Mouse (Mus musculus) frontal cortex, postnatal 14 days (tissue): Measurements from ENCODE around the gene Clic4.
"Not testable (repeated sequence)": the region's sequence is repeated elsewhere in the genome, so short reads cannot be mapped to it uniquely, and the experiment has no call there.

Experiments used
- DNase-seq, 2 experiments: peaks; one replicate each; pipeline ENCODE4 v3.0.0; 2022; ENCODE audit warnings: low spot score in 2 of 2

Clic4 gene

DNA sequence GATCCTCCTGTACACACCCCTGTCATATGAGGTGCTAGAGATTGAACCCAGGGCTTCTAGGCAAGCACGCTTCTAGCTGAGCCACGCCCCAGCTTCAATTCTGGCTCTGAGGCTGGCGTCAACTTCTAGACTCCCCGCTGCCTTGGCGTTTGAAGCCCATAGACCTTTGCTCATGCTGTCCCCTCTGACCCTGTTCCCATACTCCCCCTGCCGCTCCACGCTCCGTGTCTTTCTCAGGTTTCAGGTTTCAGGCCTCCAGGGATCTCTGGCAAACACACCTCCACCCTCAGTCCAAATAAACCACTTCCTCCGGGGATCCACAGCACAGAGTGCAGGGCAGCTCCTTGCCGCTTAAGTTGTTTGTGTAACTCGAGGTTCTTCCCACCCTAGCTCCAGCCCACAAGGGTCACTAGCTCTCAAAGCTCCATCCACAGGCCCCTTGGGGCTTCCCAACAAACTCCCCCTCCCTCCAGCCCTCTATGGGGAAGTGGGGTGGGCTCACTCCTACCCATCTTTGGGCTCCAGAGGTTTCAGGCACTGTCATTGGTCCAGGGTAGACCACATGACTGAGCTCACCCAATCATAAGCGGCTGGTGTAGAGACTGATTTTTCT, 20.0 kb upstream of the Clic4 start:
- DNase-seq = no peak

DNA sequence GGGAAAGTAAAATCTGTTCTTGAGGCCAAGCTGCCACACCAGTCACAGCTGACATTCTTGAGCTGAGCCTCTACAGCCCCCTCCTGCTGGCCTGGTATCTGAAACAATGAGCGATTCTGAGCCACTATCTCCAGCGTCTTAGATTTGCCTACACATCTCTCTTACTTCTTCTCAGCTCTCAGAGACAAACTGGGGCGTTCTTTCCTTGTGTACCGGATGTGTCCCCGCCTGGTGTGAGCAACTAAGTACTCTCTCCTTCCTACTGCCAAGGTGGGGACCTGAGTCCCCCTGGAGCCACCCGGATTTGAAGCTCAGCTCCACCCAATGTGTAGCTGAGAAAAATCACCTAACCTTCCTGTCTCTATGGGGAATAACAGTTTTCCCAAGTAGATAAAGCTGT, 19.2 kb upstream of the Clic4 start:
- DNase-seq = no peak

DNA sequence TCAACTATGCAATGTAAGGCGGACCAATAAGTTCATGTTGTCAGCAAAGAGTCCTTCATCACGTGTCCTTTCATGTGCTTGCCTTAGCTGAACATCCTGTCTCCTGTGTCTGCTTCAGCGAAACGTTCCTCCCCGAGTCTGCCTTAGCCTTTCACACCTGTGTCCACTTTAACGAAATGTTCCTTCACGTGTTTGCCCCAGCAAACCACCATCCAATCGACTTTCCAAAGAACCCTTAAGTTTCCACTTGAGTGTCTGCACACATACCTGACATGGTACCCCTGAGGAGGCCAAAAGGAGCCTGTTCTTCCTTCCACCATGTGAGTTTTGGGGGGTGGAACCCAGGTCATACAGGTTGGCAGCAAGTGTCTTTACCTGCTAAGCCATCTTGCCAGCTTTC, 18.6 kb upstream of the Clic4 start:
- DNase-seq = no peak

DNA sequence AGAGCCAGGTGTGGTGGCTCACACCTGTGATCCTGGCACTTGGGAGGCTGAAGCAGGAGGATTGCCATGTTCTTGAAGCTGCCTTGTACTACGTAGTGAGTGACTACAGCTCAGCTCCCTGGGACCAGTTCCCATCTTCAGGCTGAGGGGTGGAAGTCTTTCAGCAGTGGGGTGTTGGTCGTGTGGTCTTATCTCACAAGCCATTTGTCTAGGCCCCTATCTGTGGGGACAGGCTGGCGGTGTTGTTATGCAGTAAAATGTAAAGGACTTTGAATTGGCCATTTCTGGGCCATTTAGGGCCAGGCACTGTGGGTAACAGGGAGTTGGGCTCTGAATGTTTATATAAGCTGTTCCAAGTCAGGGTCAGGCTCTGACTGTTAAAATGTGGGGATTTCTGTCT, 15.4 kb upstream of the Clic4 start:
- no peak for DNase-seq

DNA sequence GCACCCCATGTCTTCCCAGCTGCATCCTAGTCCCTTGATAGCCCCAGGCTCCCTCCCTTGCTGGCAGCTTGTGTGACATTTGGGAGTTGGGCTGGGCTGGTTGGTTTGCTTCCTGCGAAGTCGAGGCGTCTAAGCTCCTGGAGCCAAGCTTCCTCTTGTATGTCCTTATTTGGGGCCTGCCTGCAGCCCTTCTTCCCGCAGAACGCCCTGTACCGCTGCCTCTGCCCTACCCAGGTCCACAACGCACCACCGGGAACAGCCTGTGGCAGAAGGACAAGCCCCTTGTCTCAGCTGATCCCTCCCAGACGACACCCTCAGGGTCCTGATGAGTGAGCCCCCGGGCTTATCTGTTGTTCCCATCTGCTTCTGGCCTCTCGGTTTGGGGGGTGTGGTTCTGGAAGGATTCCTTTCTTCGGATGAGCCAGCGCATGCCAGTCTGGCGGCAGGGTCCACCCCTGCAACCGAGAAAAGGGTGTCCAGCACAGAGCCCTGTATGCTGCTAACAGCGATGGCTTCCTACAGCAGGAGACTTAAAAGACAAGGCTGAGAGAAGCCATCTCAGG, 14.3 kb upstream of the Clic4 start:
- DNase-seq = no peak

DNA sequence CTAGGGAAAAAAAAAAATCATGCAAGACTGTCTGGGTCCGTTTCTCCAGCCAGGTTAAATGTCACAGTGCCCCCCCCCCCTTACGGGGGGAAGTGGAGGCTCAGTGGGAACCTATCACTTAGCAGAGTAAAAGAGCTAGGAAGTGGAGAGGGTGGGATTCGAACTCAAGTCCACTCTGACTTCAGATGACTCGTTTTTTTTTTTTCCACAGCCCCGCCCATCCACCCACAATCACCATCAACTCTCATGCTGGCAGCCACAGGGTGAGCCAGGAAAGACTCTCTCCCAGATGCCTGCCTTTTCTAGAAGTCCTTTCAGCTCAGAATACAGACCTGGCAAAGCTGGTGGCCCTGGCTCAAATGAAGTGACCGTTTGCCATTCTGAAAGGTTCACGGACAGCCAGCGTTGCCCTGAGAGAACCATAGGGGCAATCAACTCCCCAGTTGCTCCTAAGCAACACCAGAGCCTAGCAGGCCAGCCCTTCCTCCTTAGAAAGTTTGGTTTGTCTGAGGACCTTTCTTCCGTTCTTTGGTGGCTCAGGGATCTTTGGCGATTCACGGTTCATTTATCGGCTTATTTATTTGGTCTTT, 13.5 kb upstream of the Clic4 start:
- no peak for DNase-seq

DNA sequence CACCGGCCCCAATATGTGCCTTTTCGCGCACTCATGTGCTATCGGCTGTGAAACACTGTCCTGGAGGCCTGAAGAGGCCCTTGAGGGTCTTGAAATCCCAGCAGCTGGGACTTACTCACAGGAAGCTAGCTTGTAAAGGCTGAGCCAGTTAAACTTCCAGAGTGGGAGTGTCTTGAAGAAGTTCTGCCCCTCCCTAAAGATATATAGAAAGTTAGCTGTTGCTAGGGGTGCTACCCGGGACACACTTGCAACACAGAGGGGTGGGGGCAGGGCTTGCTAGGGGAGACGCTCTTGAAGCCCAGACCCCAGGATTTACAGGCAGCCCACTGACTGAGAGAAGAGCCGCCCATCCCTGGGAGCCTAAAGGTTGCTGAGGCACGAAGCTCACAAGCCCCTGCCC, 12.8 kb upstream of the Clic4 start:
- DNase-seq = no peak

DNA sequence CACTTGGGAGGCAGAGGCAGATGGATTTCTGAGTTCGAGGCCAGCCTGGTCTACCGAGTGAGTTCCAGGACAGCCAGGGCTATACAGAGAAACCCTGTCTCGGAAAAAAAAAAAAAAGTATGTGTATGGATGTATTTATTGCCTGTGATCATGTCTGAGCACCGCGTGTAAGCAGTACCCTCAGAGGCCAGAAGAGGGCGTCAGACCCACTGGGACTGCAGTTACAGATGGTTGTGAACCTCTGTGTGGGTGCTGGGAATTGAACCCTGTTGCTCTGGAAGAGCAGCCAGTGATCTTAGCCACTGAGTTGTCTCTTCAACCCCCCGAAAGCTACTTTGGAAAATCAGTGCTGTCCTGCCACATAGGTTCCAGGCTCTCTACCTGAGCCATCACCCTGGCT, 11.3 kb upstream of the Clic4 start:
- DNase-seq = no peak

DNA sequence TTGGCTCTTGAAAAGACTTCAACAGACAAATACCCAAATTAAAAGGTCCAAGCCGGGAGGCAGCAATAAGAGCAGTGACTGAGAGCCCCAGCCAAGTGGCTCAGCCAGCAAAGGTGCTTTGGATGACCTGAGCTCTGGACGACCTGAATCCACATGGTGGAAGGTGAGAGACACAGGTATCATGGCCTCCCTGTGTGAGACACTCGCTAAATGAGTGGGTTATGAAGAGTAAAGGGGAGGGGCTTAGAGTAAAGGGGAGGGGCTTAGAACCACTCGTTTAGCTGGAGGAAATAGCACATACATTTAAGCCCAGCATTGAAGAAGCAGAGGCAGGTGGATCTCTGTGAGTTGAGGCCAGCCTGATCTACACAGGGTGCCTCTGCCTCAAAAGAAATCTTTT, 10.8 kb upstream of the Clic4 start:
- no peak for DNase-seq

DNA sequence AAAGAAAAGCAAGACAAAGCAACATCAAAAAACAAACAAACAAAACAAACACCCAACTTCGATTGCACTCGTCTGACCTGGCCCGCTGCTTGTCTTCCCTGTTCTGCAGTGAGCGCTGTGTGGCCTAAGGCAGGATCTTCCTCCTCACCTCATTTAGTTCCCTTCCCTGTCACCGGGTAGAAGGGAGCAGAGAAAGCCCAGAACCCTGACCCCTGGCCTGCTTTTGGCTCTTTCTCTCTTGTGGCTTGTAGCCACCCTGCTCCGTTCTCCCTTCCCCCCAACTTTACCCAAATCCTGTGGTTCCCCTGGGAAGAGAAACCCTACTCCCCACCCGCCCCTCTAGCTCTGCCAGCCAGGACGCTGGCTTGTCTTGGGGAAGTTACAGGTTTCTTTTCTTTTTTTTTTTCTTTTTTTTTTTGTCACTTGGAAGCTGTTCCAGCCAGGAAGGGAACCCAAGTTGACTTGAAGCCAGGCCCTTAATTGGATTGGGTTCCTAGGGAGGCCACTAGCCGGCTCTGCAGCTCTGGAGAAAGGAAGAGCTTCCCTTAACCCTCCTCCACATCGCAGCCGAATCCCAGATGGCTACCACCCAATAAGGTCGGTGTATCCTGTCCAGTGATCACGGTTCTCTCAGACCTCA, 10.2 kb upstream of the Clic4 start:
- no peak for DNase-seq

DNA sequence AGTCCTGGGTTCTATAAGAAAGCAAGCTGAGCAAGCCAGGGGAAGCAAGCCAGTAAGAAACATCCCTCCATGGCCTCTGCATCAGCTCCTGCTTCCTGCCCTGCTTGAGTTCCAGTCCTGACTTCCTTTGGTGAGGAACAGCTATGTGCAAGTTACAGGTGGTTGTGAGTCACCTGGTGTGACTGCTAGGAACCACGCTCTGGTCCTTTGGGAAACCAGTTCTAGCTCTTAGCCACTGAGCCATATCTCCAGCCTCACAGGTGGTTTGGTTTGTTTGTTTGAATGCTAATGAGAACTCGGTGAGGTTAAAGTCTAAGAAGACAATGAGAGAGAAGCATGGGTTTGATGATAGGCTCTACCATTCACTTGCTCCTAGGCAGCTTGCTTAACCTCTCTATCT, 7.4 kb upstream of the Clic4 start:
- DNase-seq = not testable (repeated sequence)

DNA sequence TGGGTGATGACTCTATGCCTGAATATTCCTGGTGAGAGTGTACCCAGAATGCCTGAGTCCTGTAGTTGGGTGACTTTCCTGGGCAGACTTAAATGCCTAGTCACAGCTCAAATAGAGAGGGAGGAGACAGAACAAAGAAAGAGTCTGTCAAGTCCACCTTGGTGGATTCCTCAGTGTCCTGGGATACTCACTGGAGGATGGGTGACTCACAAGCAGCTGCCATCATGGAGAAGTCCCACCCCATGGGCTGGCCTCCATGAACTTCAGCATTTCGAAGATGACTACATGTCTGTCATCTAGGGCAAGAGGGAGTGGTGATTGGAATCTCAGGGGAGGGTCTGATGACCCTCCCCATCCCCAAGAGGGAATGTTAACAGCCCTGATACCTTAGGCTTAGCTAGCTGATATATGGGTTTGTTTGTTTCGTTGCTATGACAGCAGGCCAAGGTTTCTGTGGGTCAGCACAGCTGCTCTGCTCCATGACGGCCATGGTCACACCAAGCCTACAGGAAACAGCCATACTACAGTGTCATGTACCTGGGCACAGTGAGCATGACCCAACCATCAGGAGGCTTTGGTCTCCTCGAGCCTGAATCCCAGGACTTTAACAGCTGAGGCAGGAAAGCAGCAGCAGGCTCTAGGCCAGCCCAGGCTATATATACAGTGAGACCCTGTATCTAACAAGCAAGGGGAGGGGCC, 4.2 kb upstream of the Clic4 start:
- DNase-seq = no peak

DNA sequence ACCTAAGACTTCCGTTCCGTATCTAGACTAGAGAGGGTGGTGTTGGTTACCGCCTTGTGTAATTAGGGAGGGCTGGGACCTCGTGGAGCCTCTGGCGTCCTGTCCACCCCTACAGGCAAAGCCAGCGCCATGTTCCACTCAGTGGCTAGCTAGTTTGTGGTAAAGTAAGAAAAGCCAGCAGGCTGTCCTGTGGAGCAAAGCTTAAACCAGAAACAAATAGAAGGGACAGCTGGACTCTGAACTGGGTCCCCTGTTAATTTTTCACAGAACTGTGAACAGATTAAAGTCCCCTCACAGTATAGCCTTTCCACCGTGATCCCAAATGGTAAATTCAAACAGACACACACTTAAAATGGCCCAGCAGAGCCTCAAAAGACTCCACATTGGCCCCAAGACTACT, 2.1 kb upstream of the Clic4 start:
- no peak for DNase-seq

DNA sequence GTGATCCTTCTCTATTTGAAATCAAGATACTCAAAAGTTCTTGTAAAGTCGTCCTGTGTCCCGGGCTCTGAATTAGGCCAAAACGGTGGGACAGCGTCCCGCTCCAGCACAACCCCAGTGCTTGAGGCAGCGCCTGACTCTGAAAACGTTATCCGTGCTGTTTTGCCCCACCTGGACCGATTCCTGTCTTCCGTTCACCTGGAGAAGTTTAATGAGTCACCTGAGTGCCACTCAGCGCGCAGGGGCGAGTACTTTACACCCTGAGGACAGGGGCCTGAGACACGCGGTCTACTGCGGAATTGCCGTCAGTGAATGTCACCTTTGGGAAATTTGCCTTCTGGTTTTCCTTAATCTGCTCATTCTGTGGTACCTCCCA, 681 bp upstream of the Clic4 start:
- DNase-seq = no peak

DNA sequence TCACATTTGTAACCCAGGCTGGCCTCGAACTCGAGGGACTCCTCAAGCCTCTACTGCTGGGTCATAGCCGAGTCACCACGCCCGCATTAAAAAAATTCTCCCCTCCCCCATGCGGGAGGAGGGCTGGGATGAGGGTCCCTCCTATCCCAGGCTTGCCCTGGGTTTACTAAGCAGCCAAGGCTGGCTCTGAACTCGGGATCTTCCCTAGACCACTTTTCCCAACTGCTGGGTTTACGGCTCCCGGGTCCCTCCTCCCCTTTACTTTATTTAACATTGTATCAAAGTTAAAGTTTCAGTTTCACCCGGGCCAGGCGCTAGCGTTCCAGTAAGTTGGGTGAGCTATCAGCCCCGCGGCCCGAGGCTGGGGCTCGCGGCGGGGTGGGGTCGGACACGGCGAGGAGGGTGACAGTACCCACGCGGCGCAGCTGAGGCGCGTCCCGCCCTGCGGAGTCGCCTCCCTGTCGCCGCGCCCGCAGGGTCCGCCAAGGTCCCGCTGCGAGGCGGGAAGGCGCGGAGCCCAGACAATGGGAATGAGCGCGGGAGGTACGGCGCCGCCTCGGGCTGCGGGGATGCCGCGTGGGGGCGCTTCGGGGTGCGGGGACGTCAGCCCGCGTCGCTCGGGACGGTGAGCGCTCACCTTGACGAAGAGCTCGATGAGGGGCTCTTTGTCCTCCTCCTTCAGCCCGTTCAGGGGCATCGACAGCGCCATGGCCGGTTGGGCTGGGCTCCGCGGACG, 565 bp downstream of the Clic4 start:
- no peak for DNase-seq

DNA sequence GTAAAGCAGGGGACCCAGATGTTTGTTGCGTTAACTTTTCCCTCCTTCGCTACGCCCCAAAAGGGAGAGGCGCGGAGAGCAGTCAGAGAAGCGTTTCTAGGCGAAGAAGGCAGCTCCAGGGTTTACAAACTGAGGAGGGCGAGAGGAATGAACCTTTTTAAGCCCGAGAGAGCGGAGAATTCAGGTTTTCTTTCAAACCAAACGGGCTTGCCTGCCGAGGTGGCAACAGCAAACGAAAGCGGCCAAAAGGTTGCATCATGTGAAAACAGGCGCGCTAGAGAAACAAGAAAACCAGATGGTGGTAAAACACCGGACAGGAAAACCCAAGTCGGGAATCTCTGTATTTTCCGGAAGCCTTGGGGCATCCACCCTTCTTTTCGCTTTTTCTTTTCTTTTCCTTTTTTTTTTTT, 1.2 kb downstream of the Clic4 start:
- DNase-seq = no peak

DNA sequence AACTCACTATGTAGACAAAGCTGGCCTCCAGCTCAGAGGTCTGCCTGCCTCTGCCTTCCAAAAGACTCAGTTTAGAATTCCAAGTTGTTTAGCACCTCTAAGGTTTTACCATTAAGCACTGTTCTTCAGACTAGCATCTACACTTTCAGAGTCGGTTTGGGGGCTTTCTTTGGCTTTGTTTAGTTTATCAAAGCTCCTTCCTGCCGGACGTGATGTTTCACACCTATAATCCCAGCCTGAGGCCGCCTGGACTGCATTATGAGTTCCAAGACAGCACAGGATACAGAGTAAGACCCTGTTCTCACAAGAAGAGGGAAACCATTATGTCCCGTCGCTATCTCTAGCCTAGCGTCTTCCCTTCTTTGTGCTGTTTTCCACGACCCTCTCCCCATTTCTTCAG, 2.1 kb downstream of the Clic4 start:
- no peak for DNase-seq

DNA sequence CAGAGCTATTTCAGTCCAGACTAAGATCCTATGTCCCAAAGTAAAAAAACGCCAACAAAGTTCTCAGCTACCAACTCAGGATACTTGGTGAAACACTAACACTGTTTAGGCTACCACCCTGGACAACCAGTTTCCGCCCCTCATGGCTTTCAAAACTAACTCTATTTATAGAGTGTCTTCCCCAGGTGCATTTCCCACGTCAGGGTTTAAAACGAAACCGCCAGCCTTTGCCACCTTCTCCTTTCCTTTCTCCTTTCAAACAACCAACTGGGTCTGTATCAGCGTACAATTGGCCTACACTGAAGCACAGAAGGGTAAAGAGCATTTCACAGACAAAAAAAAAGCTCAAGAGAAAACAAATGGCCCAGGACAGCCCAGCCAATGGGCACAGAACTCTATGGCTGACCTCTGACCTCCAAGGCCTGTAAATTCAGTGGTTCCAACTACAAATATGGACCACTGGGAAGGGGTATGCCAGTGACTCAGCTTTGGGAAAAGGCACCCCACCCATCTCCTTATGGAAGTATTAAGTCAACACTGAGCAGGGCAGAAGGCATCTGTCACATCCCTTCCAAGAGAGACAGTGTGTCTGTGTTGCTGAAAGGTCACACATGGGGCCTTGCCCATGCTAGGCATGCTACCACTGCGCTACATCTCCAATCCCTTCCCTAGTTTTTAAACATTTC, 2.8 kb downstream of the Clic4 start:
- DNase-seq = no peak

DNA sequence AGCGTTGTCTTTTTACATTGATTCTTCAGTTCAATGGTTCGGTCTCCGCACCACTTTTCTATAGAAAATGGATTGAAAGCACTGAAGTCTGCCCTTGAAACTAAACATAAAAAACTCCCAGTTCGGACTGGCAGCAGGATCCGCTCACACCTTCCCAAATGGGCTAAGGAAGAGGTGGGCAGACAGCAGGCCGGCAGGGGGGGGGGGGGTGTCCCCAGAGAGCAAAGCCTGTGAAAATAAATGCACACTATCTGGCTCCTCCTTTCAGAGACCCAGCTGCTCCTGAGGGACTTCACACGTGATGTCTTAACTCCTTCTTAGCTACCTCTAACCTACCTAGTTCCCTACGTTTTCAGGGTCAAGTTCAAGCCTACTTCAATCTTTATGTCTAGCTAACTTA, 5.1 kb downstream of the Clic4 start:
- no peak for DNase-seq

DNA sequence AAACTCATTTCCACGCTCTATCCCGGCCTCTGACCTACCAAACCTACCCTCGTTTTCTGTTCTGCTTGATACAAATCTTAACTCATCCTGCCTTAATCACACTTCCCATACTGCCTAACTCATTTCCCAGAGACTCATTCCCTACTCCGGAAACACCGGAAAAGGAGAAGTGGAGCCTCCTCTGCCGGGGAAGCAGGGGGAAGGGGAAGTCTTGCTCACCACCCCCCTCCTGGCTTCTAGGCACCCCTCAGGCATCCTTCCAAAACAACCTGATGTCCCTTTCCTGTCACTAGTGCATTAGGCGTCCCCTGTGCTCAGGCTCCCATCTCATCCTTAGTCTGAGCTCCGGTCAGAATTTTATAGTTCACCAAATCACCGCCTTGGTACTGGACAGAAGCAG, 5.6 kb downstream of the Clic4 start:
- DNase-seq = no peak

DNA sequence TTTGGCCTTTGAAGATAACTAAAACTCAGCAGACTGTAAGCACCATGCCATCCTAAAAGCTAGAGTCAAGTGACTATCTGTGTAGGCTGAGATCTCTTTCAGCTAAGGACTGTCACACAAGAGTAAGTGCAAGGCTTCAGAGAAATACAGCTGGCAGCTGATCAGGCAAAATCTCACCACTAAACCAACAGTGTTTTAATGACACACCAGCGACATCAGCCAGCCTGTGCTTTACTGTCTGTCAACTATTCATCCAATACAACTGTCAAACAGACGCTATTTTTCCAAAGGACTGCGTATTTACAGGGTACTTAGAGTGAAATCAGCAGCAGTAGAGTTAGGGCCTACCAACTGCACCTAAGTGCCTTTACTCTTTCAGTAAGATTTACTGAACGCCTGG, 12.2 kb downstream of the Clic4 start:
- DNase-seq = no peak

DNA sequence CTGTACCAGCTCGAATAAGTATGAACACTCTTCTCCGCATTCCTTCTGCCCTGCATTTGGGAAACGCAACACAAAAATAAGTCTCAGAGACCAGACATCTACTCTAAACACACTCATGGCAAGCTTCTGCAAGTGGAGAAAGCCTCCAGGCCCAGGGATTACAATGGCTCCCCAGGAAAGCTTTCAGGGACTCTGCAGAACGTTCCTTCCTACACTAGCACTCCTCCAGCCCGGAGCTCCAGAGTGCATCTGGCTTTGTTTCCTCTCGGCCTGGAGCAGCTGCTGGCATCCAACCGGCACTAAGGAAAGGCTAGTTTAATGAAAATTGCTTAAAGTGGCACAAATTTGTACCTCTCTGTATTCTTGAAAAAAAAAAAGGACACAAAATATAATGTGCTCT, 14.1 kb downstream of the Clic4 start:
- DNase-seq = no peak
